Mouse (Mus musculus): ENCODE measurements at regions not wholly inside any gene's neighbourhood (a gene's known extent, or its start where the extent isn't known, plus 50 kb on each side); places are given as distances from the start of the nearest gene placed in this dataset.

GRCm38 (mm10) chr13:44329161-44329560, 400.1 kb upstream of the Jarid2 start:
- Histone ChIP-seq H3K27ac (no peak overlapping the region), H3K4me3 (ENCODE audit: inconsistent target) (no peak overlapping the region), H3K36me3 (ENCODE audit: inconsistent target) (no peaks in the 10 kb centered on the region), H3K79me2 (ENCODE audit: inconsistent target) (no peaks in the 10 kb centered on the region)
- 91% methylated on average over 4 of the region's 4 CpGs for WGBS (ENCODE audit: missing documents)

- Histone ChIP-seq H3K36me3 (ENCODE audit: inconsistent target) (no peaks in the 10 kb centered on the region), H3K27ac (no peak overlapping the region), H3K79me2 (ENCODE audit: inconsistent target) (no peaks in the 10 kb centered on the region), H3K4me3 (ENCODE audit: inconsistent target) (no peak overlapping the region)
- 77% methylated on average over 10 of the region's 10 CpGs for WGBS (ENCODE audit: missing documents)
Measured at GRCm38 (mm10) chr13:44329701-44330100, 399.6 kb upstream of the Jarid2 start.

- WGBS (ENCODE audit: missing documents) = 86% methylated on average over 11 of the region's 11 CpGs
- Histone ChIP-seq H3K79me2 (ENCODE audit: inconsistent target) (no peaks in the 10 kb centered on the region), H3K36me3 (ENCODE audit: inconsistent target) (no peaks in the 10 kb centered on the region), H3K27ac (no peak overlapping the region), H3K4me3 (ENCODE audit: inconsistent target) (no peak overlapping the region)
Measured at GRCm38 (mm10) chr13:44332716-44333240, 396.5 kb upstream of the Jarid2 start.

GRCm38 (mm10) chr13:44339061-44339741, 390.1 kb upstream of the Jarid2 start:
- H3K79me2 ChIP-seq (ENCODE audit: inconsistent target) = no peaks in the 10 kb centered on the region
- H3K27ac ChIP-seq = no peak overlapping the region
- WGBS (ENCODE audit: missing documents) = 50% methylated on average over 6 of the region's 6 CpGs

GRCm38 (mm10) chr13:44345094-44345493, 384.2 kb upstream of the Jarid2 start:
- Histone ChIP-seq H3K27ac (no peak overlapping the region), H3K36me3 (ENCODE audit: inconsistent target) (no peaks in the 10 kb centered on the region), H3K4me3 (ENCODE audit: inconsistent target) (no peak overlapping the region), H3K79me2 (ENCODE audit: inconsistent target) (no peaks in the 10 kb centered on the region)
- 87% methylated on average over 6 of the region's 6 CpGs for WGBS (ENCODE audit: missing documents)

More at GRCm38 (mm10) chr13:44339061-44339741, 390.1 kb upstream of the Jarid2 start:
- Histone ChIP-seq H3K4me3 (ENCODE audit: inconsistent target) (no peak overlapping the region), H3K36me3 (ENCODE audit: inconsistent target) (no peaks in the 10 kb centered on the region)

- Histone ChIP-seq H3K27ac (no peak overlapping the region), H3K79me2 (ENCODE audit: inconsistent target) (no peaks in the 10 kb centered on the region), H3K36me3 (ENCODE audit: inconsistent target) (no peaks in the 10 kb centered on the region), H3K4me3 (ENCODE audit: inconsistent target) (no peak overlapping the region)
- 86% methylated on average over 4 of the region's 4 CpGs for WGBS (ENCODE audit: missing documents)
Measured at GRCm38 (mm10) chr13:44346636-44347035, 382.6 kb upstream of the Jarid2 start.

GRCm38 (mm10) chr13:44347662-44348061, 381.6 kb upstream of the Jarid2 start:
- H3K4me3 ChIP-seq (ENCODE audit: inconsistent target) = no peak overlapping the region
- WGBS (ENCODE audit: missing documents) = 94% methylated on average over 9 of the region's 9 CpGs
- no peaks in the 10 kb centered on the region for H3K36me3 ChIP-seq (ENCODE audit: inconsistent target)
- no peaks in the 10 kb centered on the region for H3K79me2 ChIP-seq (ENCODE audit: inconsistent target)
- no peak overlapping the region for H3K27ac ChIP-seq

GRCm38 (mm10) chr13:44353899-44354298, 375.4 kb upstream of the Jarid2 start:
- H3K36me3 ChIP-seq (ENCODE audit: inconsistent target) = no peaks in the 10 kb centered on the region
- WGBS (ENCODE audit: missing documents) = 28% methylated on average over 9 of the region's 9 CpGs
- H3K79me2 ChIP-seq (ENCODE audit: inconsistent target) = no peaks in the 10 kb centered on the region
- H3K4me3 ChIP-seq (ENCODE audit: inconsistent target) = no peak overlapping the region
- H3K27ac ChIP-seq = no peak overlapping the region

GRCm38 (mm10) chr13:44355771-44356221, 373.5 kb upstream of the Jarid2 start:
- WGBS (ENCODE audit: missing documents) = 46% methylated on average over 11 of the region's 12 CpGs
- no peaks in the 10 kb centered on the region for H3K79me2 ChIP-seq (ENCODE audit: inconsistent target)
- H3K36me3 ChIP-seq (ENCODE audit: inconsistent target) = no peaks in the 10 kb centered on the region
- no peak overlapping the region for H3K4me3 ChIP-seq (ENCODE audit: inconsistent target)
- H3K27ac ChIP-seq = no peak overlapping the region

- Histone ChIP-seq H3K36me3 (ENCODE audit: inconsistent target) (no peaks in the 10 kb centered on the region), H3K27ac (no peak overlapping the region), H3K4me3 (ENCODE audit: inconsistent target) (no peak overlapping the region), H3K79me2 (ENCODE audit: inconsistent target) (no peaks in the 10 kb centered on the region)
- 94% methylated on average over 11 of the region's 11 CpGs for WGBS (ENCODE audit: missing documents)
Measured at GRCm38 (mm10) chr13:44356981-44357380, 372.3 kb upstream of the Jarid2 start.

GRCm38 (mm10) chr13:44359344-44359743, 369.9 kb upstream of the Jarid2 start:
- WGBS (ENCODE audit: missing documents) = 92% methylated on average over 7 of the region's 7 CpGs
- H3K36me3 ChIP-seq (ENCODE audit: inconsistent target) = no peaks in the 10 kb centered on the region

GRCm38 (mm10) chr13:44360016-44360415, 369.3 kb upstream of the Jarid2 start:
- 64% methylated on average over 5 of the region's 5 CpGs for WGBS (ENCODE audit: missing documents)
- Histone ChIP-seq H3K79me2 (ENCODE audit: inconsistent target) (no peaks in the 10 kb centered on the region), H3K4me3 (ENCODE audit: inconsistent target) (no peak overlapping the region), H3K27ac (no peak overlapping the region), H3K36me3 (ENCODE audit: inconsistent target) (no peaks in the 10 kb centered on the region)

More at GRCm38 (mm10) chr13:44359344-44359743, 369.9 kb upstream of the Jarid2 start:
- Histone ChIP-seq H3K27ac (no peak overlapping the region), H3K4me3 (ENCODE audit: inconsistent target) (no peak overlapping the region), H3K79me2 (ENCODE audit: inconsistent target) (no peaks in the 10 kb centered on the region)

GRCm38 (mm10) chr13:44360725-44361290, 368.5 kb upstream of the Jarid2 start:
- Histone ChIP-seq H3K4me3 (ENCODE audit: inconsistent target) (no peak overlapping the region), H3K36me3 (ENCODE audit: inconsistent target) (no peaks in the 10 kb centered on the region), H3K27ac (no peak overlapping the region), H3K79me2 (ENCODE audit: inconsistent target) (no peaks in the 10 kb centered on the region)
- 95% methylated on average over 14 of the region's 15 CpGs for WGBS (ENCODE audit: missing documents)

GRCm38 (mm10) chr13:44362293-44363005, 366.8 kb upstream of the Jarid2 start:
- no peaks in the 10 kb centered on the region for H3K36me3 ChIP-seq (ENCODE audit: inconsistent target)
- H3K4me3 ChIP-seq (ENCODE audit: inconsistent target) = no peak overlapping the region
- WGBS (ENCODE audit: missing documents) = 96% methylated on average over 15 of the region's 15 CpGs
- no peaks in the 10 kb centered on the region for H3K79me2 ChIP-seq (ENCODE audit: inconsistent target)
- no peak overlapping the region for H3K27ac ChIP-seq

GRCm38 (mm10) chr13:44363016-44363415, 366.3 kb upstream of the Jarid2 start:
- H3K4me3 ChIP-seq (ENCODE audit: inconsistent target) = no peak overlapping the region
- H3K36me3 ChIP-seq (ENCODE audit: inconsistent target) = no peaks in the 10 kb centered on the region
- WGBS (ENCODE audit: missing documents) = 79% methylated on average over 2 of the region's 2 CpGs
- no peaks in the 10 kb centered on the region for H3K79me2 ChIP-seq (ENCODE audit: inconsistent target)
- no peak overlapping the region for H3K27ac ChIP-seq

Data from macrophage (primary cell).